Mouse (Mus musculus) lung, adult 18-20 months (tissue): ENCODE measurements at regions not wholly inside any gene's neighbourhood (a gene's known extent, or its start where the extent isn't known, plus 50 kb on each side); places are given as distances from the start of the nearest gene placed in this dataset.

ENCODE experiments used
- DNase-seq, 2 experiments: peaks; one replicate each; pipeline ENCODE4 v3.0.0; 2022; ENCODE audit warnings: mixed read lengths in 2 of 2

GRCm38 (mm10) chr13:112237917-112238316, 50.3 kb upstream of the Ankrd55 start:
- no peak for DNase-seq
